Mouse (Mus musculus) lung, adult 2 months (tissue): Measurements from ENCODE around the gene Vstm4.

Experiments
- CTCF ChIP-seq: fragments of 200-500 bp; IDR thresholded peaks from 2 replicates; pipeline ENCODE4 v1.5.1; 2011; ENCODE audit warnings: mild to moderate bottlenecking, low read length, control low read depth; ENCODE audit not compliant: insufficient read depth
- POLR2A ChIP-seq: fragments of 200-500 bp; IDR thresholded peaks from 2 replicates; pipeline ENCODE4 v1.6.1; 2011; ENCODE audit warnings: low read depth, mild to moderate bottlenecking, control low read depth, low read length, borderline replicate concordance; ENCODE audit errors: extremely low read depth

DNA sequence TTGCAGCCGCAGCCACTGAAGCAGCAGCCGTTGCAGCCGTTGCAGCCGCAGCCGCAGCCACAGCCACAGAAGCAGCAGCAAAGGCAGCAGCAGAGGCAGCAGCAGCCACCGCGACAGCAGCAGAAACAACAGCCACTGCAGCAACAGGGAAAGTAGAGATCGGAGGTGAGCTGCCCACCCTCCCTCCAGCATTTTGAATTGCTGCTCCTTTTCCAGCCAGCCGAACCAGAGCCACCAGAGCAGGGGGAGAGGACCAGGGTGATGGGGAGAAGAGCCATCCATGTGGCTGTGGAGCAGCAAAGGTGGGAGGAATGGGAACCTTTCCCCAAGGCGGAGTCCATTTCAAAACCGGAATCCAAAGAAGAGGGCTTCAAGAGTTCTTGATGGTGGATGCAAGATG, 20.4 kb upstream of the Vstm4 start:
- no peak for TF ChIP-seq POLR2A
- no peak for TF ChIP-seq CTCF
